Comparison of ENCODE assay signal across 8 mouse cellular contexts in the genomic region with DNA sequence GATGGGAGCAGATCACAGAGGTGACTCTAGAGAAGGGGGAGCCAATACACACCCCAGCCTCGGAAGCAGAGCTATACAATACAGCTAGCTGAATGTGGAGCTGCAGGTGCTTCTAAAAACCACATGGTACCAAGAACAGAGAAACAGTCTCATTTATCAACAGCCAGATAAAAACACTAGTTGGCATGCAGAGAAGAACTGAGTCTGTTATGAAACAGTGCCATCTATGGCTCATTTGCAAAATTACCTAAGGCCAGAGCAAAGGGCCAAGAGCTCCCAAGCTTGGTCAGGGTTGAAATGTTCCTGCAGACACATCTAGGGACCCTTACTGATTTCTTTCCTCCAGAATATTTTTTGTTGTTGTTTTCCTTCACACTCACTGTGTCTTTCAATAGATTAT.
DNase-seq lines count a peak whose midpoint lies in the region; ATAC-seq lines count a peak whose summit lies in the region.

No protein-coding gene starts in this region.

- no peaks in the 10 kb centered on the region for H3K9me3 ChIP-seq in forebrain, embryonic 13.5 days (replicated peaks)
- no peaks in the 10 kb centered on the region for H3K9me3 ChIP-seq in forebrain, embryonic 12.5 days
- H3K9me3 ChIP-seq in midbrain, embryonic 15.5 days = no peaks in the 10 kb centered on the region

- no peak overlapping the region for H3K4me3 ChIP-seq in forebrain, embryonic 13.5 days
- H3K4me3 ChIP-seq in forebrain, embryonic 12.5 days (replicated peaks) = no peak overlapping the region
- H3K4me3 ChIP-seq in midbrain, embryonic 15.5 days = no peak overlapping the region

- no peak overlapping the region for H3K4me2 ChIP-seq in forebrain, embryonic 13.5 days
- H3K4me2 ChIP-seq in forebrain, embryonic 12.5 days = no peak overlapping the region
- H3K4me2 ChIP-seq in midbrain, embryonic 15.5 days = no peak overlapping the region

- no peak overlapping the region for H3K9ac ChIP-seq in forebrain, embryonic 13.5 days
- H3K9ac ChIP-seq in forebrain, embryonic 12.5 days = no peak overlapping the region
- H3K9ac ChIP-seq in midbrain, embryonic 15.5 days = no peak overlapping the region

- peaks cover 59% of the 10 kb centered on the region for H3K36me3 ChIP-seq in forebrain, embryonic 13.5 days (ENCODE audit: poor library complexity, severe bottlenecking)
- peaks cover 50% of the 10 kb centered on the region for H3K36me3 ChIP-seq in forebrain, embryonic 12.5 days (replicated peaks)
- peaks cover 14% of the 10 kb centered on the region; the same call in 1 of the 2 replicates for H3K36me3 ChIP-seq in midbrain, embryonic 15.5 days (replicated peaks)

- DNase-seq in right cerebral cortex, adult 18-20 months = peak; percentile 27
- DNase-seq in right cerebral cortex, postnatal 36 days (ENCODE audit: low spot score in 2 of 2) = no peak
- DNase-seq in cerebellum, postnatal 10 days = peak; percentile 63 to 76
- DNase-seq in layer of hippocampus, adult 11-12 months (ENCODE audit: low spot score) = peak; percentile 37
- no peak for DNase-seq in testis, postnatal 10 days (ENCODE audit: low spot score)

- no peaks in the 10 kb centered on the region for H3K27me3 ChIP-seq in forebrain, embryonic 13.5 days
- H3K27me3 ChIP-seq in forebrain, embryonic 12.5 days = no peaks in the 10 kb centered on the region
- no peaks in the 10 kb centered on the region for H3K27me3 ChIP-seq in midbrain, embryonic 15.5 days (replicated peaks)

- no peak overlapping the region for H3K27ac ChIP-seq in forebrain, embryonic 13.5 days
- no peak overlapping the region for H3K27ac ChIP-seq in forebrain, embryonic 12.5 days
- H3K27ac ChIP-seq in midbrain, embryonic 15.5 days = no peak overlapping the region

- ATAC-seq in forebrain, embryonic 13.5 days = 0 out of 2 replicates have a peak, but pooled peaks have one; percentile 38
- ATAC-seq in forebrain, embryonic 12.5 days (ENCODE audit: low FRiP score) = no peak
- ATAC-seq in midbrain, embryonic 15.5 days (replicated peaks) = peak; percentile 50; the same call in 1 of the 2 replicates

- WGBS in forebrain, embryonic 13.5 days = 55% methylated on average over 1 of the region's 1 CpGs
- 67% methylated on average over 1 of the region's 1 CpGs for WGBS in forebrain, embryonic 12.5 days
- WGBS in midbrain, embryonic 15.5 days = 50% methylated on average over 1 of the region's 1 CpGs

- H3K4me1 ChIP-seq in forebrain, embryonic 13.5 days = no peaks in the 10 kb centered on the region
- no peaks in the 10 kb centered on the region for H3K4me1 ChIP-seq in forebrain, embryonic 12.5 days
- no peaks in the 10 kb centered on the region for H3K4me1 ChIP-seq in midbrain, embryonic 15.5 days

Comparison
In these comparisons a context has a peak if more than half of its experiments do, and no peak if none do; other contexts are left out.
1. DNase-seq: peak in right cerebral cortex, adult 18-20 months (single experiment), cerebellum, postnatal 10 days (2 of 2) and layer of hippocampus, adult 11-12 months (single experiment); none in right cerebral cortex, postnatal 36 days (0 of 2) and testis, postnatal 10 days (single experiment).